ENCODE assay signal across 10 mouse cellular contexts in genomic region chr10:68443132-68443531, GRCm38 (mm10).
DNase-seq lines count a peak whose midpoint lies in the region; ATAC-seq and TF ChIP-seq lines count a peak whose summit lies in the region.
"Had no signal": no experiment of that assay in that cellular context is flagged by ENCODE, and none has a peak within 500 bp of the region (broad histone marks: within the 10 kb centered on the region; RNA-seq: fewer than 3 reads in every experiment).

No protein-coding gene starts in this region.

- H3K27ac ChIP-seq in hindbrain, embryonic 16.5 days (ENCODE audit: low read depth, low read length) = no peak overlapping the region
- no peak overlapping the region for H3K27ac ChIP-seq in hindbrain, embryonic 13.5 days
- peak overlapping the region; percentile 50; the same call in 1 of the 2 replicates for H3K27ac ChIP-seq in limb, embryonic 15.5 days
- H3K27ac ChIP-seq in midbrain, embryonic 13.5 days = no peak overlapping the region
- no peak overlapping the region for H3K27ac ChIP-seq in hindbrain, postnatal 0 days

- H3K27me3 ChIP-seq in hindbrain, embryonic 16.5 days (replicated peaks; ENCODE audit: control insufficient read depth, insufficient read depth, low read length) = no peaks in the 10 kb centered on the region
- H3K27me3 ChIP-seq in hindbrain, embryonic 13.5 days = no peaks in the 10 kb centered on the region
- no peaks in the 10 kb centered on the region for H3K27me3 ChIP-seq in limb, embryonic 15.5 days
- no peaks in the 10 kb centered on the region for H3K27me3 ChIP-seq in midbrain, embryonic 13.5 days
- no peaks in the 10 kb centered on the region for H3K27me3 ChIP-seq in hindbrain, postnatal 0 days (ENCODE audit: insufficient read depth, low read length)

- H3K9ac ChIP-seq in hindbrain, embryonic 16.5 days (ENCODE audit: low read depth, low read length) = no peak overlapping the region
- no peak overlapping the region for H3K9ac ChIP-seq in hindbrain, embryonic 13.5 days
- no peak overlapping the region for H3K9ac ChIP-seq in limb, embryonic 15.5 days
- H3K9ac ChIP-seq in midbrain, embryonic 13.5 days (replicated peaks) = no peak overlapping the region
- H3K9ac ChIP-seq in hindbrain, postnatal 0 days (replicated peaks; ENCODE audit: low read length) = no peak overlapping the region

- no peaks in the 10 kb centered on the region for H3K9me3 ChIP-seq in hindbrain, embryonic 16.5 days (ENCODE audit: control insufficient read depth, low read length)
- no peaks in the 10 kb centered on the region for H3K9me3 ChIP-seq in hindbrain, embryonic 13.5 days
- no peaks in the 10 kb centered on the region for H3K9me3 ChIP-seq in limb, embryonic 15.5 days
- no peaks in the 10 kb centered on the region for H3K9me3 ChIP-seq in midbrain, embryonic 13.5 days
- no peaks in the 10 kb centered on the region for H3K9me3 ChIP-seq in hindbrain, postnatal 0 days (ENCODE audit: low read length)

- TF ChIP-seq POLR2A in brain, embryonic 14.5 days (IDR thresholded peaks at IDR 0.05; ENCODE audit: borderline replicate concordance, extremely low read depth, insufficient read depth, insufficient read length, poor library complexity, severe bottlenecking) = no peak

- H3K4me2 ChIP-seq in hindbrain, embryonic 16.5 days (ENCODE audit: low read length) = 0 out of 2 replicates have a peak overlapping the region, but pooled peaks have one; percentile 19
- H3K4me2 ChIP-seq in hindbrain, embryonic 13.5 days = no peak overlapping the region
- H3K4me2 ChIP-seq in limb, embryonic 15.5 days = peak overlapping the region; percentile 19; the same call in 1 of the 2 replicates
- H3K4me2 ChIP-seq in midbrain, embryonic 13.5 days (replicated peaks) = no peak overlapping the region
- H3K4me2 ChIP-seq in hindbrain, postnatal 0 days (ENCODE audit: low read depth, low read length) = no peak overlapping the region

- 20% methylated on average over 7 of the region's 7 CpGs for WGBS in hindbrain, embryonic 16.5 days
- WGBS in hindbrain, embryonic 13.5 days = 24% methylated on average over 7 of the region's 7 CpGs
- 9% methylated on average over 7 of the region's 7 CpGs for WGBS in limb, embryonic 15.5 days
- 30% methylated on average over 7 of the region's 7 CpGs for WGBS in midbrain, embryonic 13.5 days
- WGBS in hindbrain, postnatal 0 days = 17% methylated on average over 7 of the region's 7 CpGs

- TF ChIP-seq CTCF in brain, embryonic 14.5 days (IDR thresholded peaks at IDR 0.05; ENCODE audit: borderline replicate concordance, extremely low read depth, insufficient read depth, insufficient read length) = no peak
- no peak for TF ChIP-seq CTCF in hindbrain, postnatal 0 days (IDR thresholded peaks at IDR 0.05; ENCODE audit: low read depth)

- DNase-seq in CD4-positive helper T cell, adult 2 months (ENCODE audit: low read depth, low spot score) = peak; percentile 49
- DNase-seq in brain, embryonic 14.5 days (ENCODE audit: low read depth) = peak; percentile 44
- no peak for DNase-seq in hindbrain, postnatal 0 days (ENCODE audit: low spot score)
- no peak for DNase-seq in layer of hippocampus, adult 9-11 months
- DNase-seq: cerebellum, adult 8-10 months; midbrain, embryonic 14.5 days had no signal

- ATAC-seq in hindbrain, embryonic 16.5 days = no peak
- no peak for ATAC-seq in hindbrain, embryonic 13.5 days (ENCODE audit: low FRiP score)
- ATAC-seq in limb, embryonic 15.5 days (ENCODE audit: insufficient number of reproducible peaks, low FRiP score, low TSS enrichment, low read depth) = no peak
- no peak for ATAC-seq in midbrain, embryonic 13.5 days
- ATAC-seq in hindbrain, postnatal 0 days = no peak

- H3K4me1 ChIP-seq in hindbrain, embryonic 16.5 days (ENCODE audit: control insufficient read depth, insufficient read depth, low read depth, low read length) = 0 out of 2 replicates have a peak, but pooled peaks cover 5% of the 10 kb centered on the region
- peaks cover 7% of the 10 kb centered on the region; the same call in 1 of the 2 replicates for H3K4me1 ChIP-seq in hindbrain, embryonic 13.5 days (replicated peaks)
- peaks cover 26% of the 10 kb centered on the region for H3K4me1 ChIP-seq in limb, embryonic 15.5 days
- H3K4me1 ChIP-seq in midbrain, embryonic 13.5 days (replicated peaks) = 0 out of 2 replicates have a peak, but pooled peaks cover 3% of the 10 kb centered on the region
- no peaks in the 10 kb centered on the region for H3K4me1 ChIP-seq in hindbrain, postnatal 0 days (ENCODE audit: insufficient read depth, low read length)

- H3K4me3 ChIP-seq in hindbrain, embryonic 16.5 days (ENCODE audit: low read length) = no peak overlapping the region
- H3K4me3 ChIP-seq in hindbrain, embryonic 13.5 days = no peak overlapping the region
- H3K4me3 ChIP-seq in limb, embryonic 15.5 days = no peak overlapping the region
- H3K4me3 ChIP-seq in midbrain, embryonic 13.5 days (replicated peaks) = no peak overlapping the region
- H3K4me3 ChIP-seq in hindbrain, postnatal 0 days (ENCODE audit: low read length) = no peak overlapping the region

- no peaks in the 10 kb centered on the region for H3K36me3 ChIP-seq in hindbrain, embryonic 16.5 days (ENCODE audit: control insufficient read depth, insufficient read depth, low read length)
- H3K36me3 ChIP-seq in hindbrain, embryonic 13.5 days = no peaks in the 10 kb centered on the region
- H3K36me3 ChIP-seq in limb, embryonic 15.5 days = no peaks in the 10 kb centered on the region
- no peaks in the 10 kb centered on the region for H3K36me3 ChIP-seq in midbrain, embryonic 13.5 days
- H3K36me3 ChIP-seq in hindbrain, postnatal 0 days (ENCODE audit: insufficient read depth, low read length) = no peaks in the 10 kb centered on the region

Comparison
In these comparisons a context has a peak if more than half of its experiments do, and no peak if none do; other contexts are left out.
1. H3K4me2 ChIP-seq: peak in hindbrain, embryonic 16.5 days (single experiment) and limb, embryonic 15.5 days (single experiment); none in hindbrain, embryonic 13.5 days (single experiment), midbrain, embryonic 13.5 days (single experiment) and hindbrain, postnatal 0 days (single experiment).
2. DNase-seq: peak in CD4-positive helper T cell, adult 2 months (single experiment) and brain, embryonic 14.5 days (single experiment); none in hindbrain, postnatal 0 days (single experiment) and layer of hippocampus, adult 9-11 months (single experiment).